Mouse (Mus musculus) adrenal gland, postnatal 10 days (tissue): ENCODE measurements around the gene Phlpp1. TPM values are rescaled to one million over a fixed set of nuclear protein-coding genes. Genes with fewer than 3 reads are reported as not detected.
A peak's percentile ranks its signal among the peaks of the same experiment; 100 is the strongest.

ENCODE experiments used
- DNase-seq: peaks from one replicate; pipeline ENCODE4 v3.0.0; 2021; ENCODE audit warnings: mixed read lengths
- total RNA-seq, 2 experiments: library from RNA; stranded (reverse); gene quantifications; 2 replicates each; pipeline ENCODE4 v1.2.3; 2021

Gene Phlpp1
- total RNA-seq, 2 experiments from 2014 or later, result 16.4 to 22.3 TPM

DNA sequence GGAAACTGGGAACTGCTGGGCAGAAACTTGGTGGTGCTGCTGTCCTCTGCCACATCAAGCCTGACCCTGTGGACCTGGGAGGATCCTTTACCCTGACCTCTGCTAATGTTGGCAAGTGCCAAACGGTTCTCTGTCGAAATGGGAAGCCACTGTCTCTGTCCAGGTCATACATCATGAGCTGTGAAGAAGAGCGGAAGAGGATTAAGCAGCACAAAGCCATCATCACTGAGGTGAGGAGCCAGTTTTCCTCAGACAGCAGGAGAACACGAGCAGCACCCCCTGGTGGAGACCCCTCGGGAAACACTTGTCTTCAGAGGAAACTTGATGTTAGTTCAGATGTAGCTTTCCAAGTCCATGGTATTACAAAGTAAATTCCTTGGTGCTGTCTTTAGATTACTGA, 218.1 kb downstream of the Phlpp1 start:
- DNase-seq, result peak; percentile 73

DNA sequence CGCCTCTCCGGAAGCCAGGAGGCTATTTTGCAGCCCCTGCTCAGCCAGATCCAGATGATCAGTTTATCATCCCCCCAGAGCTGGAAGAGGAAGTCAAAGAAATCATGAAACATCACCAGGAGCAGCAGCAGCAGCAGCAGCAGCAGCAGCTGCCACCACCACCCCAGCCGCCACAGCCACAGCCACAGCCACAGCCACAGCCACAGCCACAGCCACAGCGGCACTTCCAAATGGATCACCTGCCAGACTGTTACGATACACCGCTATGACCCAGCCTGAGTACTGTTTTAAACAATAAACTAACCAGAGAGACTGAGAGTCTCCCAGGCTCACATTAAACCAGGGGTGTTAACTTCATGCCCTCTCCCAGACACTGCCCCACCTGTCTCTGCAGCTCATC, 221.5 kb downstream of the Phlpp1 start:
- DNase-seq, result no peak

DNA sequence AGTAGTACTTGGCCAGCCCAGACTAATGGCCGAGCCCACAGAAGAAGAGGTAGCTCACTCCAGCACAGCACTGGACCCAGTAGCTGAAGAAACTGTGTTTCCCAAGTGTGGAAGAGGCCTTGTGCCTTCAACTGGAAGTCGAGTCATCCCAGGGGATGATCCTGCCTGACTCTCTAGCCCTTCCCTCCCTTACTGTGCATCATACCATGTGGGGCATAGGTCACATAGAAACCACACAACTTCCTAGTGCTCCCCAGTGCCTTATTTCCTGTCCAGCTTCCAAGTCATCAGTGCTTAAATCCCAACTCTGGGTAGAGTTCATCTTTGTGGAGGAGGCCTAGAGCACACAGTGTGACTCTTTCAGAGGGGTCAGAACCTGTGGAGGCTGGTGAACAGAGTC, 223.1 kb downstream of the Phlpp1 start:
- no peak for DNase-seq

DNA sequence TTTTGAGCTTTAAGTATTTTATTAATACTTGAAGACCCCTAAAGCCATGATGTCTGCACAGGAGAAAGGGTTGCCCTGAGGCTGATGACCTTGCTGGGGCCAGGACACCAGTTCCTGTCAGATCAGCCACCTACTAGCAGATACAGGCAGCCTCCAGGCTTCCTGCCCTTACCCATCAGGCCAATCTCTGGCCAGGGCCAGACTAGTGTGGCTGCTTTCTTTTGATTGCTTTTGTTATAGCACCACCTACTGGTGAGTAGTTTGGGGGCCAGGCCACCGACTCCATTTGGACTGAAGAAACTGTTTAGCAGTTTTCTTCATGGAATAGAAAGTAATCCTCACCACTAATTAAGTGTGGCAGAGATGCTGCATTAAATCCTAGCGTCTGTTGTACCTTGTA, 223.9 kb downstream of the Phlpp1 start:
- DNase-seq, result peak; percentile 76

DNA sequence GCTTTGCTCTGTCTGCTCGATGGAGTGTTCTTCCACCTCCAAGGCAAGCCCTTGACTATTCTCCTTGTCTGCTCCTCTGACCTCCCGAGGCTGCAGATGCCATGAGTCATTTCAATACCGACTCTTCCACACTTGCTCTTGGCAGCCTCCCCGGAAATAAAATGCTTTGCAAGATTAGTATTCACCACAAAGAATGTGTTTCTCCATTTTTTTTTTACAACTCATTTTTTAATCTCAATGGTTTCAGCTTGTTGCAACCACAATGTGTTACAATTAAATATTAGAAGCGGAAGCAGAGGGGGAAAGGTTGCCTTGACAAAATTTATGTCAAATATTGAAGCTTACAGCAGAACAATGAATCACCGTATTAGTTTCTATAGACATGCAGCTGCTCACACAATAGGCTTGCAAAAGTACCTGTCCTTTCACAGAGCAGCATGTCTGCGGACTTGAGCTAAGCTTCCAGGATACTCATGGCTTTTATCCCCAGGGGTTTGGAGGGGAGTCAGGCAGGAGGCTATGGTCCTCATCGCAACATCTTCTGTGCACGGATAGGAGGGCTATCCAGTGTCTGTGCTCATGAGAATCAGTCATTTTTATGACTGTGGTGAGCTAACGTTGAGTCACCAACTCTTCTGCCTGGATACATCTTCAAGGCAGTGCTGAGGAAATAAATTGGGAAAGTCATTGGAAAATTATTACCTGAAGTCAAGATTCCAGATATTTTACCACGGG, 229.5 kb downstream of the Phlpp1 start:
- DNase-seq, result peak; percentile 68

DNA sequence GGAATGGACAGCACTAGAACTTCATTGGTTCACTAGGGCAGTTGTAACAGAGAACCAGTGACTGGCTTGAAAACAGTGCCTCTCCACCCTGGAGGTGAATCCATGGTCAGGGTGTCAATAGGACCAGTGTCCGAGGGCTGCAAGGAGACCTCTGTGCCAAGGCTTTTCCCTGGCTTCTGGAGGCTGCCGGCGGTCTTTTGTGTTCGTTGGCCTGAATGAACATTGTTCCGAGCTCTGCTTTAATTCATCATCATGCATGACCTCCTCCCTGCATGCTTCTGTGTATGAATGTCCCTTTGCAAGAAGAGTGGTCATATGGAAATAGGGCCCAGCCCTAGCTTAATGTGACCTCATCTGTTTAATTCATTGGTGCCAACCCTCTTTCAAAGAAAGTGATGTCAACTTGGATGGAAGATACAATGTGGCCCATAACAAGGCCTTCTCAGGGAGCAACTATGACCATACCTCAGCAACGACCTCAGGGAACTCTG, 231.5 kb downstream of the Phlpp1 start:
- no peak for DNase-seq

DNA sequence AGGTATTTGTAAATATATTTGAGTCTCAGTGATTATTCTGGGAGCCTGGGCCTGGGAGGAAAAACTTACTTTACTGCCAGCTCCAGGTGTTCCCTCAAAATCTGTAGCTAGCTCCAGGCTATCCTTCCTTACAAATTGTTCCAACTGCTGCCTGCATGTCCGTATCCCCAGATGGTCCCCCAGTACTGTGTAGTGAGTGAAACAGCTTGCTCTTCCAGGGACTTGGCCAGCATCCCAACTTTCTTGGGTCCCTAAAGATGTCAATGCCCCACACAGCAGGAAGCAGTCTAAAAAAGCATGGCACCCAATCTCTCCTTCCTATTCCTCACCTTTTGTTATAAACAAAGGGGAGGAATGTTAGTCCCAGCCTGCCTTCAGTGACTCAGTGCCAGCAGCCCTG, 235.3 kb downstream of the Phlpp1 start:
- no peak for DNase-seq

GRCm38 (mm10) chr1:106407963-106408440, 236.4 kb downstream of the Phlpp1 start:
- DNase-seq, result no peak

- DNase-seq, result no peak
Measured at GRCm38 (mm10) chr1:106410858-106411257, 239.3 kb downstream of the Phlpp1 start.

DNA sequence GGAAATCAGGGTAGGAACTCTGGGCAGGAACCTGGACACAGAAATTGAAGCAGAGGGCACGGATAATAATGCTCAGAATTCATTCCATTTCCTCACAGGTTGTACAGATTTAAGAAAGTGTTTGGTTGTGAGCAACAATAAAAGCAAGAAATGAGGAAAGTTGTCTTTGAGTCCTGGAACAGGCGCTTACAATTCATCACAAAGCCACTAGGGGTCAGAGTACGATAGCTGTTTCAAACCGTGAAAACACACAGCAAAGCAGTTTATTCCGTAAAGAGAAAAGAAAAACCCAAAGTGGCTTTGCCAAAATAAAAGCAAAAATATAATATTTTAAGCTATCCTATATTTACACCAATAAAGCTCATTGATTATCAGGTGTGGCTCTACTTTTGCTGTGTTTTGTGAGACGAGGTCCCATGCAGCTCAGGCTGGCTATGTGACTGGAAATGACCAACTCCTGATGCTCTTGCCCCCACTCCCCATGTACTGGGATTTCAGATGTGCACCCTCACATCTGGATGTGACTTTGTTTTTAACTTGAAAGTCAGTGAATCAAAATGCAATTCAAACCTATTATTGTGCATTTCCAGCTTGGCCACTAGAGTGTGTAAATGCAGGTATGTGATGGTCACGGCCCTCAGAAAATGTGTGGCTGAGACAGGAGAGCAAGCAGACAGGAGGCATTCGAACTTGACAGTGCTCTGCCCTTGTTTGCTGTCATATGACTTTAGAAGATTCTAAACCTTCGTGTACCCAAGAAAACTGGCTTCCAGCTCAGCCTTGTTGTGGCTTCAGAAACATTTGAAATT, 253.8 kb downstream of the Phlpp1 start:
- DNase-seq, result peak; percentile 44

DNA sequence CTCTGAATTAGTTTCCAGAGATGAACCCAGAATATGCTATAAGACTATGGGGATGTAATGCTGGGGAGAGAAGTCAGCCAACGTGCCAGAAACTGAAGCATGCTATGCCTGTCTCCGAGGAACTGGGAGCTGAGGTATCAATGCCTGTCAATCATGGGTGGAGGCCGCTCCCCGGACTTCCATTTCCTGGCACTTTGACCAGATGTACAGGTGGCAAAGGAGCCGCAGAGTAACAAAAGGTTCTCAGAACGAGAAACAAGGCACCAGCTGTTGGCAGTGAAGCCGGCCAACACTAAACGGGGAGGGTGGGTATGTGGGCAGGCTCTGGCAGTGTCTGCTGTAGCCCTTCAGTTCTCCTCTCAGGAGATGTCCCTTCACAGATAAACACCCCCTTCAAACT, 256.6 kb downstream of the Phlpp1 start:
- no peak for DNase-seq

DNA sequence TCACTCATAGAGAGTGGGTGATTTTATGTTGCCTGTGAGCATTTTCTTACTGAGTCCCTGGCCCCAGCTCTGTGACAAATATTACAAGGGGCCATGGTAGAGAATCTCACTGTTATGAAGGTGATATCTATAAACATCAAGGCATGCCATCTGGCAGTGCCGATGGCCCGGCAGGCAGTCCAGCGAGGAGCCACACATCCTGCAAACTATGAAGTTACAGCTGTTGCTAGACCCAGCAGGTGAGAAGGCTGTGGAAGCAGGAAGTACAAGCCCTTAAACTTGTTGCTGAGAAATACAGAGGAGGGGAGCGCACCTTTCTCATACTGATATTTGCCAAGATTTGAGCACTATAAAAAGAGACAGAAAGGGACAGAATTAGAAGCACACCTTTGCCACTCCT, 257.0 kb downstream of the Phlpp1 start:
- no peak for DNase-seq

GRCm38 (mm10) chr1:106433580-106433979, 262.0 kb downstream of the Phlpp1 start:
- no peak for DNase-seq

Other genes starting within 250 kb of the Phlpp1 start
- 10 to 100 TPM; 14.0 to 16.3 TPM for gene Zcchc2, start 181.3 kb upstream of the Phlpp1 start, total RNA-seq